Mouse (Mus musculus) adrenal gland, adult 18-20 months (tissue): ENCODE measurements around the gene Pts. TPM values are rescaled to one million over a fixed set of nuclear protein-coding genes. Genes with fewer than 3 reads are reported as not detected.

Experiments used
- DNase-seq, 2 experiments: peaks; one replicate each; pipeline ENCODE4 v3.0.0; 2021 to 2022; ENCODE audit warnings: low spot score in 2 of 2
- total RNA-seq, 2 experiments: library from RNA; stranded (reverse); gene quantifications; 1 replicate in 1 of 2; 2 replicates in 1 of 2; pipeline ENCODE4 v1.2.3; 2021

The Pts gene
- total RNA-seq, 2 experiments from 2014 or later, result 76.0 to 77.4 TPM

- no peak for DNase-seq
Observed at GRCm38 (mm10) chr9:50533791-50534190, 5.3 kb upstream of the Pts start.

GRCm38 (mm10) chr9:50533328-50533727 lies 4.8 kb upstream of the Pts start:
- no peak for DNase-seq

DNA sequence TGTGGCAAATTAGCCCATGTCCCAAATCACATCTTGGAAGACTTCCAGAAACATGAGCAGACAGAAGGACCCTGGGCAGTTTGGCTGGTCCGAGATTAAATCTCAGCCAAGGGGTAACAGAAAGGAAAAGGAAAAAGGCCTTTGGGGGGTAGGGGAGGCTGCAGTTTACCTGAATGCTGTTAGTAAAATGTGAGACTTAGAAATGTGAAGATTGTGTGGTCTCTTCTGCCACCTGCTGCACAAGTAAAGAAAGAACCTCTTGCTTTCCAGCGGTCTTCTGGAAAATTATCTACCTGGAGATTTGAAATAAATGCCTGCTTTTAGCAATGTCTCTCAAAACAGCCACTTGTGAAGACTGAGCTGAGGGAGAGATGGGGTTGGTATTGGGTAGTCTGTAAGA lies 2.4 kb upstream of the Pts start:
- DNase-seq, result peak in 1 of 2 experiments; percentile 14

DNA sequence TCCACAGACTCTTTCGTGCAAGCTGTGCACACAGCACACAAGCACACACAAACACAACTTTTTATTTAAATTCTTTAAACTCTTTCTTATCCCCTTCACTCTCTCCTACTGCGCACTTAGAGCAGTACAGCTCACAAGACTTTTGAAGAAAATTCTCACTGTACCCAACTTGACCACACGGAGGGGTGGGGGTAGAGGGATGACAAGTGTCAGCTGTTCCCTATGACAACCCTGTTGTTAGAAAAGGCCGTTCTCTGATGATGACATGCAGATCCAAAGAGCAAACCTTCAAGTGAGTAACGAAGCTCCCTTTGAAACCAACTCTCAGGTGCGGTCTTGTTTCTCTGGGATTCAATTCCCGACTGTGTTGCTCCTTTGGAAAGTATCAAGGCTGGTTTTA lies 664 bp downstream of the Pts start:
- no peak for DNase-seq

- DNase-seq, result no peak
Observed at GRCm38 (mm10) chr9:50525585-50525984, 2.9 kb downstream of the Pts start.

GRCm38 (mm10) chr9:50524936-50525335 lies 3.6 kb downstream of the Pts start:
- DNase-seq, result no peak

DNA sequence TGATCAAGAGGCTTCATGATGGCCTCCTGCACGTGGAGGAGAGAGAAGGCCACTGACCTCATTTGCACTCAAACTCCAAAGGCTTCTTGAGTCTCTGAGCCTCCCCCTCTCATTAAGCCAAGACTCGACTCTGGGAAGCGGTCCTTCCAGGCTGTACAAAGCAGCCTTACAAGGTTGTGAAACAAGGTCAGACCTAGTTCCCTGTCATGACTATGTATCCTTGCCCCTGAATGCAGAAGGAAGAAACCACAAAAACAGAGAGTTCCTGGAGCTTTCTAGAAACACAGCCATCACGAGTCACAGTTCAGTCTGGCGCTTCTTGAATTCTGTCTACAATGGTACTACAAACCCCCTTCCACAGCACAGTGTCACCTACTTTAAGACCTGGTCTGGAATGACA lies 6.0 kb downstream of the Pts start:
- DNase-seq, result no peak

DNA sequence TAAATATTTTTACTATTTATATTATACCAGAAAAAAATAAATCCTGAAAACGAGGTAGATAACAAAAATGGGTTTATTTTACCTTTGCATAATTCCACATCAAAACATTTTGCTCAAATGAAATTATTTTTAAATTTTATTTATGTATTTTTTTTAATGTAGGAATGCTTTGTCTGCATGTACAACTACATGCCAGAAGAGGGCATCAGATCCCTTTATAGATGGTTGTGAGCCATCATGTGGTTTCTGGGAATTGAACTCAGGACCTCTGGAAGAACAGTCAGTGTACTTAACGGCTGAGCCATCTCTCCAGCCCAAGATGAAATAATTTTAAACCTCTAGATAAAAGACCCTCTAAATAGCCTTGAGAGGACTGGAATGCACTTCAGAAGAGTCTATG lies 7.0 kb downstream of the Pts start:
- no peak for DNase-seq

DNA sequence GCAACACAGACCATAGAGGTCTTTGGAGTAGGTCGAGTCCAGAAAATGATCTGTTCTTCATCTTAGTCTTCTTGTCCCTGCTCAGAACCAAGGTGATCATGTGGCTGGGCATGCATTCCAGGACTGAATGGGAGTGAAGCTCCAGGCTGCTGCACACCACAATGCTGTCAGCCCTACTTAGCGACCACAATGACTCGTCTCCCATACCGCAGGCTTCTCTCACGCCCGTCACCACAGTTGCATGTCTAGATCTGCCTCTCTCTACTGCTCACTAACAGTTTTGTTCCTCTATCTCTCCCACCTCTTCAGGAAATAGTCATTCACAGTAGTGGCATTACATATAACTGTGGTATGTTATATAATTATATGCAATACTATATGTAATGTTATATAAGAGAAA lies 7.8 kb downstream of the Pts start:
- DNase-seq, result no peak

GRCm38 (mm10) chr9:50518781-50519180 lies 9.7 kb downstream of the Pts start:
- no peak for DNase-seq

DNA sequence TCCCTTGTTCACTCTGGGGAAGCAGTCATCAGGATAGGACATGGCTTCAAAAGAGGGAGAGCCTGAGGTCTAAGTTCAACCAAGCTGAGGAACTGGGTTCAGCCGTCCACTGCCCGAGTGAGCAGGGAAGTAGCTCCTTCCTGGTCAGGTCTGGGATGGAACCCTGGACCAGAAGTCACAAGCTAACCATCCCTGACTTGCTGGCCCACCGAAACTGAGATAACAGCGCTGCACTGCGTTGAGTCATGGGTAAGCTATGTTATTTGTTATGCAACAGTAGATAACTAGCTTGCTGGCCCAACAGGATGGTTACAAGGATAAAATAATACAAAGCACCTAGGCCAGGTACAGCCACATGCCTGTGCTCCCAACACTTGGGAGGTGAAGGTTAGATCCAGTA lies 13.1 kb downstream of the Pts start:
- DNase-seq, result no peak

DNA sequence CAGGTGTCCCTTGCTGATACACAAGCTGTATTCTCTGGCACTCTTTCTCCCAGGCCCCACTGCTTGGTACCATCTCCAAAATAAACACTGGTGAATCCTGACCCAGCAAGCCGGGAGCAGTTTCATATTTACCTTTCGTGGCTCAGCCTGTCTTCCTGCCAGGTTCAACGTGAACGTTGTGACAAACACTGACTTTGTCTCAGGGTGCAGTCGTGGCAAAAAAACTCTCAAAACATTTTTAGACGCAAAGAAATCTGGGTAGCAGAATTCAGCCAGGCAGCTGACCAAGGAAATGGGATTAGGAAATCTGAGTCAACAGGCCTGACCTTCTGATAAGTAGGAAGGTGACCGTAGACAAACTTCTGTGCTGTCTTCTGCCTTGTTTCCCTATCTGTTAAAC lies 21.0 kb downstream of the Pts start:
- DNase-seq, result no peak

DNA sequence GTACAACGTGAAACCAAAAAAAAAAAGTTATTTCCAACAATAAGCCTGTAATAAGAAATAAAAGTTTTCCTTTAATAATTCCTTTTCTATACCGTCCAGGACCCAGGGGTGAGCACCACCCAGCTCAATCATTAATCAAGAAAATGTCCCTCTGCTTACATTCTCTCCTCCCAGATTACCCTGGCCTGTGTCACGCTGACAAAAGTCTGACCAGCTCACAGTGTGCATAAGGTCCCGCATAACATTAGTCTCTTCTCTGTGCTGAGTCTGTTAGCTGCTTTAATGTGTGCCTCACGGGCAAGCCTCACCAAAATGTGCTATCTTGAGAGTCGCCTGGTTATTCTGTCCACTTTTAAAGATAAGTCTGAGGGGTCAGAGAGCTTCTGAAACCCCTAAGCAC lies 23.1 kb downstream of the Pts start:
- DNase-seq, result no peak

DNA sequence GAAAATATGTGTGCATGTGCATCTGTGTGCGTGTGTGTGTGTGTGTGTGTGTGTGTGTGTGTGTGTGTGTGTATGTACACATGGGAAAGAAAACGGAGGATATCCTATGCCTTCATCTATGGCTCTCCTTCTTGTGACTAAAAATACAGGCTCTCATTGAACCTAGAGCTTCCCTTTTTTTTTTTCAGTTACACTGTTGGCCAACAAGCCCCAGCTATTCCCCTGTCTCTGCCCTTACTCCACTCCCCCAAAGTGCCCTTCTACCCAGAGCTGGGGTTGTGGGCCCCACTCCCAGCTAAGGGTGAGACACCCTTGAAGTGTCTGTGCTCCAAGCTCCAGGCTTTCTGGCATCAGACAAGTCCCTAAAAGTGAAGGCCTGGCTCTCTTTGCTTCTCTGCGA lies 25.6 kb downstream of the Pts start:
- no peak for DNase-seq

DNA sequence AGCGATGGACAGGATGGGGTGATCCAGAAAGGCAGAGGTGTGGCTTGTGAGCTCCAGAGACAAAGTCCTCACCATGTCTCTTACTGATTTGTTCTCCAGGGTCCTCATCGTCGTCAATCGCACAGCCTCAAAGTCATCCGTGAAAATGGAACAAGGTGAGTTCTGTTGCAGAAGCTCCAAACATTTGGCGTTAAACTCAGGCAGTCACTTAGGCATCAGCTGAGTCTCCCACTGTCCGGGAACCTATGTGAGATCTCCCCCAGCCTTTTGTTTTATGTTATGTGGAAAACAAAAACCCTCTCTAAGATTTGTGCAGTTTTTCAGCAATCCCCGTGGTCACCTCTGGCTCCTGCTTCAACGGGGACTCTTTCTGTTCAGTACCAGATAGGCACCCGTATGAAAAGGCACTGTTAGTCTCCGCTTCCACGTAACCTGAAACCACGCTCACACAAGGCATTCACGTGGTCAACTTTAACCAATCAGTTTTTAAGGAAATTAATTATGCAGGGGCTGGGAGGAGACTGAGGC lies 27.5 kb downstream of the Pts start:
- DNase-seq, result no peak

- DNase-seq, result no peak
Observed at GRCm38 (mm10) chr9:50500467-50500973, 28.0 kb downstream of the Pts start.

DNA sequence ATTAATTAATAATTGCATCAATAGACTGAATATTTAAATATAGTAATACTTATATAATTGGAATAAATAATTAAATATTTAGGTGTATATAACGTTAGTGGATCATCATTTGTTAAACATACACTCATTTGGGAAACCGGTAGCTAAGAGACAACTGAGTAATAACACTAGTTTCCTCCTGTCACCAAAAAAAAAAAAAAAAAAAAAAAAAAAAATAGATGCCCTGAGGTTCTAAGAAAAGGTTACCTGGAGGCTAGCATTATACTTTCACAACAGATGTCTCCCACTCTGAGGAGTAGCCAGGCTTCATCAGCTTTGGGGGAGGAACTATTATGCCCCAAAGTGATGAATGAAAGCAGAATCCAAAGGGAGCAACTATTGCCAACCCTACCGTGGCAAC lies 28.7 kb downstream of the Pts start:
- DNase-seq, result no peak

- DNase-seq, result no peak
Observed at GRCm38 (mm10) chr9:50498815-50499214, 29.7 kb downstream of the Pts start.

GRCm38 (mm10) chr9:50497536-50497935 lies 31.0 kb downstream of the Pts start:
- DNase-seq, result no peak

- DNase-seq, result no peak
Observed at GRCm38 (mm10) chr9:50497076-50497475, 31.4 kb downstream of the Pts start.

DNA sequence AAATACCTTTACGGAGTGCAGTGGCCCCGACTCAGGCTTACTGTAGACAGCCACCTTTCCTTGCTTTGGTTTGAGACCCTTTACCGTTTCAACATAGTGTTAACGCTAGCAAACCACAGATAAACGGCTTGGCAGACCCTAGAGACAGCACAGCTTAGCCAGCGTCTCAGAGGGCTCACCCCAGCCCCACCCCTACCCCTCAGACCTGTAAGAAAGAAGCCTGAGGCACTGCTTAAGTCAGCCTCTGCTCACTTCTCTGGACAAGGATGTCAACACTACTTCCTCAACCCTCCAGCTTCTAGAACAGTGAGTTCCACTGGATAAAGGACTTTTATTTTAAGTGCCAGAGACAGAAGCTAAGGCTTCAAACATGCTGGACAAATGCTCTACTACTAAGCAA lies 32.0 kb downstream of the Pts start:
- no peak for DNase-seq

GRCm38 (mm10) chr9:50496151-50496505 lies 32.4 kb downstream of the Pts start:
- DNase-seq, result no peak

GRCm38 (mm10) chr9:50495405-50496150 lies 32.9 kb downstream of the Pts start:
- no peak for DNase-seq
